ENCODE assay signal across 9 mouse cellular contexts in genomic region chr10:27133135-27133534, GRCm38 (mm10).
A peak's percentile ranks its signal among the peaks of the same experiment; 100 is the strongest.
DNase-seq lines count a peak whose midpoint lies in the region; ATAC-seq and TF ChIP-seq lines count a peak whose summit lies in the region.
"Had no signal": no experiment of that assay in that cellular context is flagged by ENCODE, and none has a peak within 500 bp of the region (broad histone marks: within the 10 kb centered on the region; RNA-seq: fewer than 3 reads in every experiment).

No protein-coding gene starts in this region.

- peak; percentile 77; the same call in 1 of the 2 replicates for TF ChIP-seq CTCF in brain, embryonic 14.5 days (IDR thresholded peaks at IDR 0.05; ENCODE audit: borderline replicate concordance, extremely low read depth, insufficient read depth, insufficient read length)

- H3K4me1 ChIP-seq in forebrain, embryonic 12.5 days = 0 out of 2 replicates have a peak, but pooled peaks cover 3% of the 10 kb centered on the region
- H3K4me1 ChIP-seq in hindbrain, embryonic 16.5 days (ENCODE audit: control insufficient read depth, insufficient read depth, low read depth, low read length) = peaks cover 4% of the 10 kb centered on the region; the same call in 1 of the 2 replicates
- H3K4me1 ChIP-seq in midbrain, embryonic 10.5 days = no peaks in the 10 kb centered on the region
- H3K4me1 ChIP-seq in stomach, embryonic 15.5 days = no peaks in the 10 kb centered on the region

- H3K4me2 ChIP-seq in forebrain, embryonic 12.5 days = no peak overlapping the region
- H3K4me2 ChIP-seq in hindbrain, embryonic 16.5 days (ENCODE audit: low read length) = no peak overlapping the region
- H3K4me2 ChIP-seq in stomach, embryonic 15.5 days = no peak overlapping the region
- H3K4me2 ChIP-seq: heart, embryonic 13.5 days had no signal

- ATAC-seq in forebrain, embryonic 12.5 days (ENCODE audit: low FRiP score) = peak; percentile 88
- ATAC-seq in hindbrain, embryonic 16.5 days = peak; percentile 89
- peak; percentile 39; the same call in 1 of the 2 replicates for ATAC-seq in stomach, embryonic 15.5 days (ENCODE audit: insufficient read depth, low FRiP score, low read depth)

- no peak overlapping the region for H3K27ac ChIP-seq in forebrain, embryonic 12.5 days
- H3K27ac ChIP-seq in hindbrain, embryonic 16.5 days (ENCODE audit: low read depth, low read length) = no peak overlapping the region
- no peak overlapping the region for H3K27ac ChIP-seq in midbrain, embryonic 10.5 days (replicated peaks)
- H3K27ac ChIP-seq in stomach, embryonic 15.5 days = no peak overlapping the region
- H3K27ac ChIP-seq: heart, embryonic 13.5 days had no signal

- H3K9me3 ChIP-seq in forebrain, embryonic 12.5 days = no peaks in the 10 kb centered on the region
- no peaks in the 10 kb centered on the region for H3K9me3 ChIP-seq in hindbrain, embryonic 16.5 days (ENCODE audit: control insufficient read depth, low read length)
- no peaks in the 10 kb centered on the region for H3K9me3 ChIP-seq in midbrain, embryonic 10.5 days (replicated peaks)
- no peaks in the 10 kb centered on the region for H3K9me3 ChIP-seq in stomach, embryonic 15.5 days
- H3K9me3 ChIP-seq: heart, embryonic 13.5 days had no signal

- H3K4me3 ChIP-seq in forebrain, embryonic 12.5 days (replicated peaks) = no peak overlapping the region
- H3K4me3 ChIP-seq in hindbrain, embryonic 16.5 days (ENCODE audit: low read length) = no peak overlapping the region
- no peak overlapping the region for H3K4me3 ChIP-seq in midbrain, embryonic 10.5 days
- H3K4me3 ChIP-seq in stomach, embryonic 15.5 days (replicated peaks) = no peak overlapping the region
- H3K4me3 ChIP-seq: heart, embryonic 13.5 days had no signal

- TF ChIP-seq POLR2A in brain, embryonic 14.5 days (IDR thresholded peaks at IDR 0.05; ENCODE audit: borderline replicate concordance, extremely low read depth, insufficient read depth, insufficient read length, poor library complexity, severe bottlenecking) = no peak

- H3K36me3 ChIP-seq in forebrain, embryonic 12.5 days (replicated peaks) = no peaks in the 10 kb centered on the region
- H3K36me3 ChIP-seq in hindbrain, embryonic 16.5 days (ENCODE audit: control insufficient read depth, insufficient read depth, low read length) = no peaks in the 10 kb centered on the region
- no peaks in the 10 kb centered on the region for H3K36me3 ChIP-seq in midbrain, embryonic 10.5 days
- H3K36me3 ChIP-seq in stomach, embryonic 15.5 days = no peaks in the 10 kb centered on the region
- H3K36me3 ChIP-seq: heart, embryonic 13.5 days had no signal

- WGBS in forebrain, embryonic 12.5 days = 13% methylated on average over 1 of the region's 1 CpGs
- WGBS in hindbrain, embryonic 16.5 days = 9% methylated on average over 1 of the region's 1 CpGs
- WGBS in midbrain, embryonic 10.5 days = 33% methylated on average over 1 of the region's 1 CpGs
- 2% methylated on average over 1 of the region's 1 CpGs for WGBS in stomach, embryonic 15.5 days

- no peak overlapping the region for H3K9ac ChIP-seq in forebrain, embryonic 12.5 days
- no peak overlapping the region for H3K9ac ChIP-seq in hindbrain, embryonic 16.5 days (ENCODE audit: low read depth, low read length)
- H3K9ac ChIP-seq in stomach, embryonic 15.5 days = no peak overlapping the region
- H3K9ac ChIP-seq: heart, embryonic 13.5 days had no signal

- DNase-seq in Muller cell, postnatal 12 days (ENCODE audit: inconsistent ontology term) = peak; percentile 43
- DNase-seq in brain, embryonic 14.5 days (ENCODE audit: low read depth) = peak; percentile 93
- DNase-seq in layer of hippocampus, postnatal 14 days (ENCODE audit: low spot score in 2 of 2) = peak; percentile 55 to 84
- DNase-seq in midbrain, embryonic 10.5 days (ENCODE audit: low spot score) = peak; percentile 46
- no peak for DNase-seq in thymus, postnatal 14 days

- no peaks in the 10 kb centered on the region for H3K27me3 ChIP-seq in forebrain, embryonic 12.5 days
- H3K27me3 ChIP-seq in hindbrain, embryonic 16.5 days (replicated peaks; ENCODE audit: control insufficient read depth, insufficient read depth, low read length) = no peaks in the 10 kb centered on the region
- H3K27me3 ChIP-seq in midbrain, embryonic 10.5 days (ENCODE audit: low read depth, poor library complexity, severe bottlenecking) = no peaks in the 10 kb centered on the region
- H3K27me3 ChIP-seq in stomach, embryonic 15.5 days (replicated peaks) = no peaks in the 10 kb centered on the region
- H3K27me3 ChIP-seq: heart, embryonic 13.5 days had no signal

Comparison
In these comparisons a context has a peak if more than half of its experiments do, and no peak if none do; other contexts are left out.
1. ATAC-seq: peak in every context shown above with its lines; median percentile 89 in hindbrain, embryonic 16.5 days; 88 in forebrain, embryonic 12.5 days; 39 in stomach, embryonic 15.5 days.